Mouse (Mus musculus) cerebellum, adult 9-11 months (tissue): Measurements from ENCODE around the gene Ly6g5c.

Source experiments
- DNase-seq: peaks from one replicate; pipeline ENCODE4 v3.0.0; 2022

Gene Ly6g5c

GRCm38 (mm10) chr17:35115046-35116019 lies 7.3 kb downstream of the Ly6g5c start, which contains the start of gene Ly6g5b:
Gene Ly6g5b, minus strand, starts transcription at chr17:35115428.
- DNase-seq, result no peak

GRCm38 (mm10) chr17:35120745-35121142 lies 12.7 kb downstream of the Ly6g5c start:
- peak; percentile 82 for DNase-seq

- peak; percentile 99 for DNase-seq
Measured at GRCm38 (mm10) chr17:35121143-35121799, 13.2 kb downstream of the Ly6g5c start, which contains the start of gene Gpank1. Gene Gpank1, plus strand, starts transcription at chr17:35121455.

GRCm38 (mm10) chr17:35121871-35122303 lies 13.8 kb downstream of the Ly6g5c start, which contains the start of gene Csnk2b:
Gene Csnk2b, minus strand, starts transcription at chr17:35122053.
- peak; percentile 86 for DNase-seq

GRCm38 (mm10) chr17:35123287-35123686 lies 15.2 kb downstream of the Ly6g5c start:
- DNase-seq, result peak; percentile 49

- peak; percentile 56 for DNase-seq
Measured at GRCm38 (mm10) chr17:35124261-35124896, 16.3 kb downstream of the Ly6g5c start.

- no peak for DNase-seq
Measured at GRCm38 (mm10) chr17:35125081-35125480, 17.0 kb downstream of the Ly6g5c start.

- DNase-seq, result peak; percentile 36
Measured at GRCm38 (mm10) chr17:35125578-35125977, 17.5 kb downstream of the Ly6g5c start.

- DNase-seq, result peak; percentile 73
Measured at GRCm38 (mm10) chr17:35126206-35126611, 18.1 kb downstream of the Ly6g5c start, which contains the start of gene D17H6S53E. Gene D17H6S53E, plus strand, starts transcription at chr17:35126373.

GRCm38 (mm10) chr17:35127017-35127416 lies 18.9 kb downstream of the Ly6g5c start:
- no peak for DNase-seq

- DNase-seq, result peak; percentile 51
Measured at GRCm38 (mm10) chr17:35128996-35129395, 20.9 kb downstream of the Ly6g5c start.

GRCm38 (mm10) chr17:35131038-35131437 lies 23.0 kb downstream of the Ly6g5c start:
- DNase-seq, result peak; percentile 25

GRCm38 (mm10) chr17:35131500-35132173 lies 23.6 kb downstream of the Ly6g5c start, which contains the start of gene Apom:
Gene Apom, minus strand, starts transcription at chr17:35132050.
- peak; percentile 32 for DNase-seq

GRCm38 (mm10) chr17:35132174-35132560 lies 24.1 kb downstream of the Ly6g5c start:
- no peak for DNase-seq

GRCm38 (mm10) chr17:35133517-35133916 lies 25.4 kb downstream of the Ly6g5c start:
- DNase-seq, result peak; percentile 62

GRCm38 (mm10) chr17:35134801-35135590 lies 26.9 kb downstream of the Ly6g5c start, which contains the start of gene Bag6:
Gene Bag6, plus strand, starts transcription at chr17:35135178.
- peak; percentile 96 for DNase-seq

GRCm38 (mm10) chr17:35135591-35136320 lies 27.7 kb downstream of the Ly6g5c start:
- DNase-seq, result peak; percentile 59

GRCm38 (mm10) chr17:35139269-35139668 lies 31.2 kb downstream of the Ly6g5c start:
- DNase-seq, result peak; percentile 22

- DNase-seq, result peak; percentile 34
Measured at GRCm38 (mm10) chr17:35140490-35140996, 32.5 kb downstream of the Ly6g5c start.

GRCm38 (mm10) chr17:35141971-35142370 lies 33.9 kb downstream of the Ly6g5c start:
- peak; percentile 21 for DNase-seq
